Mouse (Mus musculus): ENCODE measurements around the gene Add3. TPM values are rescaled to one million over a fixed set of nuclear protein-coding genes. Genes with fewer than 3 reads are reported as not detected.

Gene Add3
- total RNA-seq, 2 experiments from 2014 or later = 63.4 to 65.2 TPM

GRCm38 (mm10) chr19:53187533-53187932 lies 47.3 kb downstream of the Add3 start:
- intact Hi-C loops (cut with DNase I) = no loop called here
- no peak for DNase-seq

GRCm38 (mm10) chr19:53188186-53188585 lies 47.9 kb downstream of the Add3 start:
- no peak for DNase-seq
- intact Hi-C loops (cut with DNase I) = no loop called here

GRCm38 (mm10) chr19:53188724-53189220 lies 48.5 kb downstream of the Add3 start:
- no peak for DNase-seq
- intact Hi-C loops (cut with DNase I) = no loop called here

- no peak for DNase-seq
- intact Hi-C loops (cut with DNase I) = loop anchor here (5.0 kb wide), 2 partner anchors 47 to 123 kb away; partner anchors contain the start of genes Add3 and Mxi1
These were observed 49.5 kb downstream of the Add3 start for GRCm38 (mm10) chr19:53189736-53190135.

GRCm38 (mm10) chr19:53190232-53190631 lies 50.0 kb downstream of the Add3 start:
- intact Hi-C loops (cut with DNase I) = loop anchor here (5.0 kb wide), 2 partner anchors 48 to 122 kb away; partner anchors contain the start of genes Add3 and Mxi1
- no peak for DNase-seq

GRCm38 (mm10) chr19:53191867-53192487 lies 51.7 kb downstream of the Add3 start:
- intact Hi-C loops (cut with DNase I) = loop anchor here (5.0 kb wide), 2 partner anchors 50 to 120 kb away; partner anchors contain the start of genes Add3 and Mxi1
- DNase-seq = no peak

GRCm38 (mm10) chr19:53193190-53193589 lies 52.9 kb downstream of the Add3 start:
- no peak for DNase-seq
- intact Hi-C loops (cut with DNase I) = loop anchor here (5.0 kb wide), 2 partner anchors 51 to 119 kb away; partner anchors contain the start of genes Add3 and Mxi1

- DNase-seq = peak in 1 of 2 experiments; percentile 38
- intact Hi-C loops (cut with DNase I) = loop anchor here (2.0 to 5.0 kb wide), 3 partner anchors 33 to 118 kb away; partner anchors contain the start of genes Add3 and Mxi1
These were observed 53.8 kb downstream of the Add3 start for GRCm38 (mm10) chr19:53193964-53194582.

- DNase-seq = no peak
These were observed 54.7 kb downstream of the Add3 start for GRCm38 (mm10) chr19:53194751-53195520.

GRCm38 (mm10) chr19:53196961-53197360 lies 56.7 kb downstream of the Add3 start:
- DNase-seq = no peak
- intact Hi-C loops (cut with DNase I) = no loop called here

More at GRCm38 (mm10) chr19:53194751-53195520, 54.7 kb downstream of the Add3 start:
- intact Hi-C loops (cut with DNase I) = loop anchor here (2.0 to 5.0 kb wide), 3 partner anchors 32 to 117 kb away; partner anchors contain the start of genes Add3 and Mxi1

- intact Hi-C loops (cut with DNase I) = no loop called here
- no peak for DNase-seq
These were observed 57.5 kb downstream of the Add3 start for GRCm38 (mm10) chr19:53197766-53198165.

- intact Hi-C loops (cut with DNase I) = no loop called here
- no peak for DNase-seq
These were observed 58.7 kb downstream of the Add3 start for GRCm38 (mm10) chr19:53198706-53199572.

- intact Hi-C loops (cut with DNase I) = no loop called here
- DNase-seq = no peak
These were observed 59.5 kb downstream of the Add3 start for GRCm38 (mm10) chr19:53199711-53200110.

GRCm38 (mm10) chr19:53202116-53202515 lies 61.9 kb downstream of the Add3 start:
- no peak for DNase-seq
- intact Hi-C loops (cut with DNase I) = no loop called here

GRCm38 (mm10) chr19:53206986-53207385 lies 66.7 kb downstream of the Add3 start:
- DNase-seq = no peak
- intact Hi-C loops (cut with DNase I) = loop anchor here (5.0 kb wide), 1 partner anchor 200 kb away; no protein-coding TSS in a partner anchor

GRCm38 (mm10) chr19:53208830-53209229 lies 68.6 kb downstream of the Add3 start:
- no peak for DNase-seq
- intact Hi-C loops (cut with DNase I) = loop anchor here (5.0 kb wide), 1 partner anchor 202 kb away; no protein-coding TSS in a partner anchor

- no peak for DNase-seq
- intact Hi-C loops (cut with DNase I) = no loop called here
These were observed 70.0 kb downstream of the Add3 start for GRCm38 (mm10) chr19:53210251-53210650.

- intact Hi-C loops (cut with DNase I) = no loop called here
- no peak for DNase-seq
These were observed 75.1 kb downstream of the Add3 start for GRCm38 (mm10) chr19:53215352-53215751.

- intact Hi-C loops (cut with DNase I) = no loop called here
- no peak for DNase-seq
These were observed 76.7 kb downstream of the Add3 start for GRCm38 (mm10) chr19:53216761-53217538.
